Mouse (Mus musculus) gastrocnemius, postnatal 36 days (tissue): ENCODE data around the gene Garem2. TPM values are rescaled to one million over a fixed set of nuclear protein-coding genes. Genes with fewer than 3 reads are reported as not detected.

Source experiments
- DNase-seq, 2 experiments: peaks; one replicate each; pipeline ENCODE4 v3.0.0; 2022
- intact Hi-C: fragments of 180-260 bp; cut with DNase I; formaldehyde crosslinking; loops from one replicate; pipeline ENCODE4 v1.15.1; 2025
- total RNA-seq, 2 experiments: library from RNA; stranded (reverse); gene quantifications; 2 replicates each; pipeline ENCODE4 v1.2.3; 2021

The Garem2 gene
- total RNA-seq, 2 experiments from 2014 or later, result not detected

GRCm38 (mm10) chr5:30148133-30148920 lies 43.4 kb downstream of the Garem2 start:
- DNase-seq, result no peak
- intact Hi-C loops, result no loop called here

- no peak for DNase-seq
- intact Hi-C loops, result no loop called here
Measured at GRCm38 (mm10) chr5:30152007-30152406, 47.0 kb downstream of the Garem2 start.

GRCm38 (mm10) chr5:30152413-30152812 lies 47.5 kb downstream of the Garem2 start:
- intact Hi-C loops, result no loop called here
- no peak for DNase-seq

GRCm38 (mm10) chr5:30153222-30153621 lies 48.3 kb downstream of the Garem2 start:
- DNase-seq, result no peak
- intact Hi-C loops, result no loop called here

GRCm38 (mm10) chr5:30154013-30154412 lies 49.1 kb downstream of the Garem2 start:
- no peak for DNase-seq
- intact Hi-C loops, result no loop called here

GRCm38 (mm10) chr5:30154474-30155394 lies 49.8 kb downstream of the Garem2 start, which contains the start of the genes Hadha and Hadhb:
Hadha (minus strand) TSS chr5:30155162.
Hadhb (plus strand) TSS chr5:30155248.
- DNase-seq, result peak; percentile 89 to 96

GRCm38 (mm10) chr5:30155395-30155792 lies 50.4 kb downstream of the Garem2 start:
- DNase-seq, result no peak
- intact Hi-C loops, result no loop called here

More at GRCm38 (mm10) chr5:30154474-30155394, 49.8 kb downstream of the Garem2 start, which contains the start of the genes Hadha and Hadhb:
- intact Hi-C loops, result no loop called here

GRCm38 (mm10) chr5:30155821-30156629 lies 51.1 kb downstream of the Garem2 start:
- intact Hi-C loops, result no loop called here

GRCm38 (mm10) chr5:30159601-30160000 lies 54.6 kb downstream of the Garem2 start:
- peak in 1 of 2 experiments; percentile 16 for DNase-seq
- intact Hi-C loops, result no loop called here

More at GRCm38 (mm10) chr5:30155821-30156629, 51.1 kb downstream of the Garem2 start:
- no peak for DNase-seq

GRCm38 (mm10) chr5:30161836-30162235 lies 56.9 kb downstream of the Garem2 start:
- no peak for DNase-seq
- intact Hi-C loops, result no loop called here

- intact Hi-C loops, result no loop called here
Measured at GRCm38 (mm10) chr5:30162339-30162738, 57.4 kb downstream of the Garem2 start.

GRCm38 (mm10) chr5:30165234-30165946 lies 60.4 kb downstream of the Garem2 start:
- intact Hi-C loops, result no loop called here
- no peak for DNase-seq

More at GRCm38 (mm10) chr5:30162339-30162738, 57.4 kb downstream of the Garem2 start:
- DNase-seq, result no peak

Other genes starting within 250 kb of the Garem2 start
- not detected for gene Il6, start 92.0 kb upstream of the Garem2 start, total RNA-seq
- 1 to 10 TPM; 1.5 to 1.9 TPM for gene Tyms, start 31.5 kb upstream of the Garem2 start, total RNA-seq
- not detected for gene 3110082J24Rik, start 925 bp downstream of the Garem2 start, total RNA-seq
- gene Hadha, start 50.0 kb downstream of the Garem2 start, total RNA-seq, result 100 to 1,000 TPM; 299 to 336 TPM
- gene Hadhb, start 50.1 kb downstream of the Garem2 start, total RNA-seq, result 100 to 1,000 TPM; 351 to 401 TPM
- gene Adgrf3, start 100.6 kb downstream of the Garem2 start, total RNA-seq, result not detected
- gene Selenoi, start 127.4 kb downstream of the Garem2 start, total RNA-seq, result 1 to 10 TPM; 9.0 to 9.8 TPM
- under 1 TPM in 1 of 2 experiments, not detected in 1; 0.48 TPM for gene Drc1, start 176.2 kb downstream of the Garem2 start, total RNA-seq